Mouse (Mus musculus) limb, embryonic 10.5 days (tissue): ENCODE data around the gene Igsf9b. TPM values are rescaled to one million over a fixed set of nuclear protein-coding genes. Genes with fewer than 3 reads are reported as not detected.

Experiments
- DNase-seq: peaks from one replicate; pipeline ENCODE4 v3.0.0-alpha.2; 2017; ENCODE audit warnings: low spot score
- H3K27ac ChIP-seq: fragments of 300-500 bp; sonication (generic); 2 replicates; pipeline ENCODE4 v1.5.1; 2016; ENCODE audit warnings: mild to moderate bottlenecking
- H3K27me3 ChIP-seq: fragments of 300-500 bp; sonication (generic); 2 replicates; pipeline ENCODE4 v1.6.1; 2016; ENCODE audit warnings: low read depth, mild to moderate bottlenecking; ENCODE audit not compliant: poor library complexity, severe bottlenecking
- H3K36me3 ChIP-seq: fragments of 300-500 bp; sonication (generic); 2 replicates; pipeline ENCODE4 v1.6.1; 2016; ENCODE audit warnings: mild to moderate bottlenecking, moderate library complexity
- H3K4me1 ChIP-seq: fragments of 300-500 bp; sonication (generic); 2 replicates; pipeline ENCODE4 v1.6.1; 2016
- H3K4me3 ChIP-seq: fragments of 300-500 bp; sonication (generic); 2 replicates; pipeline ENCODE4 v1.5.1; 2016; ENCODE audit warnings: mild to moderate bottlenecking, moderate library complexity
- H3K9me3 ChIP-seq: fragments of 300-500 bp; sonication (generic); replicated peaks from 2 replicates; pipeline ENCODE4 v1.6.1; 2016; ENCODE audit warnings: mild to moderate bottlenecking
- WGBS: fragments of 180-500 bp; shearing (Covaris S2); methylation state at CpG from one replicate; pipeline ENCODE4 v1.1.7; 2016; 5-methylcytosine and 5-hydroxymethylcytosine counted together
- polyA plus RNA-seq: library from polyadenylated mRNA; unstranded; fragments of >200 nt; fragmentation: Nextera tagmentation; extraction: Ambion mirVana; gene quantifications from 2 replicates; pipeline ENCODE4 v1.2.1, GENCODE M21; 2016

Igsf9b gene
- polyA plus RNA-seq, 1 experiment from 2014 or later: 3.4 TPM

GRCm38 (mm10) chr9:27369108-27369507 is 70.1 kb downstream of the Igsf9b start:
- no peak overlapping the region for H3K27ac ChIP-seq
- H3K27me3 ChIP-seq: no peaks in the 10 kb centered on the region
- peaks cover 7% of the 10 kb centered on the region; the same call in 1 of the 2 replicates for H3K4me1 ChIP-seq
- WGBS: 76% methylated on average over 2 of the region's 2 CpGs
- DNase-seq: no peak
- H3K36me3 ChIP-seq: no peaks in the 10 kb centered on the region
- no peak overlapping the region for H3K4me3 ChIP-seq
- H3K9me3 ChIP-seq: no peaks in the 10 kb centered on the region

GRCm38 (mm10) chr9:27375746-27376145 is 76.7 kb downstream of the Igsf9b start:
- Histone ChIP-seq H3K27ac (no peak overlapping the region), H3K36me3 (no peaks in the 10 kb centered on the region), H3K9me3 (no peaks in the 10 kb centered on the region), H3K27me3 (no peaks in the 10 kb centered on the region), H3K4me3 (no peak overlapping the region), H3K4me1 (no peaks in the 10 kb centered on the region)
- no peak for DNase-seq
- 76% methylated on average over 1 of the region's 1 CpGs for WGBS

GRCm38 (mm10) chr9:27386951-27387350 is 87.9 kb downstream of the Igsf9b start:
- Histone ChIP-seq H3K27me3 (no peaks in the 10 kb centered on the region), H3K4me1 (no peaks in the 10 kb centered on the region), H3K36me3 (no peaks in the 10 kb centered on the region), H3K4me3 (no peak overlapping the region), H3K27ac (no peak overlapping the region), H3K9me3 (no peaks in the 10 kb centered on the region)
- DNase-seq: no peak
- WGBS: 92% methylated on average over 3 of the region's 3 CpGs

GRCm38 (mm10) chr9:27396500-27396899 is 97.5 kb downstream of the Igsf9b start, which contains the start of gene Spata19:
Gene Spata19 (plus strand): TSS chr9:27396800.
- no peak for DNase-seq
- H3K36me3 ChIP-seq: no peaks in the 10 kb centered on the region
- H3K4me1 ChIP-seq: no peaks in the 10 kb centered on the region
- 79% methylated on average over 3 of the region's 3 CpGs for WGBS
- H3K27me3 ChIP-seq: no peaks in the 10 kb centered on the region
- no peaks in the 10 kb centered on the region for H3K9me3 ChIP-seq
- H3K4me3 ChIP-seq: no peak within 1 kb of the TSS
- H3K27ac ChIP-seq: no peak within 1 kb of the TSS

DNA sequence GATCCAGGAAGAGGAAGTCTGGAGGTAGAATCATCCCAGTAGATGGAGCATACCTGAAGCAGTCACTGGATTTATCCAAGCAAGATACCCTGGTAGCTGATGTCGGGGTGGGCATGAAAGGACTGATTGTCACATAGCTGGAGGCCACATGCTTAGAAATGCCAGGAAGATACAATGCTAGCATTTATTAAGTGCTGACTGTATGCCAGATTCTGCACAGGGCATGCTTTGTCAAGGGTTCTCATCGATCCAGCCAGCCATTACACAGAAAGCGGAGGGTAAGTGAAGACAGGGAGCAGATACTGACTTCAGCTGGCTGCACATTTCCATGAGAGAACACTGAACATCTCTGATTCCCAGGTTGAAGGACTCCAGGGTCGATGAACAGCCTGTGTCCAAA is 102.2 kb downstream of the Igsf9b start:
- H3K9me3 ChIP-seq: no peaks in the 10 kb centered on the region
- H3K36me3 ChIP-seq: no peaks in the 10 kb centered on the region
- H3K27ac ChIP-seq: no peak overlapping the region
- DNase-seq: no peak
- WGBS: 92% methylated on average over 4 of the region's 4 CpGs
- no peak overlapping the region for H3K4me3 ChIP-seq
- no peaks in the 10 kb centered on the region for H3K27me3 ChIP-seq
- no peaks in the 10 kb centered on the region for H3K4me1 ChIP-seq

Other genes with a start within 250 kb of the Igsf9b start
- 82.4 and 97.9 TPM in 2 replicates for gene Jam3, start 143.8 kb upstream of the Igsf9b start, polyA plus RNA-seq
- gene Spata19, start 97.6 kb downstream of the Igsf9b start, polyA plus RNA-seq: not detected in 2 replicates